Mouse (Mus musculus): Measurements from ENCODE around the gene Elp6. TPM values are rescaled to one million over a fixed set of nuclear protein-coding genes. Genes with fewer than 3 reads are reported as not detected.
A peak's percentile ranks its signal among the peaks of the same experiment; 100 is the strongest.

Gene Elp6
- 5.0 and 5.9 TPM in 2 replicates for total RNA-seq (2014; rRNA removed)
- polyA plus RNA-seq (2012; rRNA removed): 6.6 and 7.3 TPM in 2 replicates

DNA sequence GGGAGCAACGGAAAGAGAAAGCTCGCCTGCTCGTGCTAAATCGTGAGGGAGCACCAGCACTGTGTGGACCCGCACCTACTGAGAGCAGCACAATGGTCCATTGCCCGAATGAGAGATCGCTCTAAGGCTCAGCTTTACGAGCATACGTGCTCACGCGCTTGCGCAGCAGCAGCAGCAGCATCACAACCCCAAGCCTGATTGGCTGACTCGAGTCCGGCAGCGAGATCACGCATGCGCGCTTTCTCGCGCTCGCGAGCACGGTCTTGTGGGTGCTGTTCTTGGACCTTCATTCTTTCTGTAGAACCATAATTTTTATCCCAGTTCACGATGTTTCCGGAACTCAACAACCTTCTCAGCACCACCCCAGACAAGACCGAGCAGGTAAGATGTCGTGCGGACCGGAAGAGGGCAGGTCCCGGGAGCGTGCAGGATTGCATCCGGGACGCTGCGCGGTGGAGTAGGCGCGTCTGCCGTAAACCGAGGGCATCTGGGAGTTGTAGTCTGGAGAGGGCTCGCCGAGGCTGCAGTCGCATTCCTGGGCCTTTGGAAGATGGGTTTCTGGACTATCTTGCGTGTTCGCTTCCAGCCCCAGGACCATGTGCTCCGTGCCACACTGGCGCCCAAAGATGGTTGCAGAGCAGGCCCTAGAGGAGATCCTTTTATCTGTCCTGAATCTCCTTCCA is at the start of gene Elp6:
Elp6 (plus strand) TSS at position 205 of the 683 bp plus-strand sequence.
- Histone ChIP-seq H3K79me2 (ENCODE audit: control insufficient read depth, insufficient read depth, low read length) (no peaks in the 10 kb centered on the region), H3K36me3 (ENCODE audit: control insufficient read depth, insufficient read depth, low read length) (no peaks in the 10 kb centered on the region; the same call in 1 of the 2 replicates), H3K9ac (ENCODE audit: low read depth, low read length) (peak within 1 kb of the TSS; percentile 71), H3K4me1 (ENCODE audit: control insufficient read depth, insufficient read depth, low read length) (peaks cover 3% of the 10 kb centered on the region), H3K27me3 (ENCODE audit: control insufficient read depth, insufficient read depth, low read length) (no peaks in the 10 kb centered on the region), H3K4me3 (ENCODE audit: insufficient read depth, low read depth, low read length) (peak within 1 kb of the TSS; percentile 59), H3K27ac (replicated peaks; ENCODE audit: insufficient read depth, low read depth, low read length) (peak within 1 kb of the TSS; percentile 66)
- under 1% methylated on average over 46 of the region's 46 CpGs for WGBS
- peak; percentile 90 for DNase-seq (ENCODE audit: extremely low read depth, low read depth, low spot score)
- no peak for TF ChIP-seq CTCF (IDR thresholded peaks at IDR 0.05; ENCODE audit: low read depth, low read length)
- peak; percentile 93 for TF ChIP-seq POLR2A (IDR thresholded peaks at IDR 0.05; ENCODE audit: extremely low read depth, insufficient read depth, low read length)

DNA sequence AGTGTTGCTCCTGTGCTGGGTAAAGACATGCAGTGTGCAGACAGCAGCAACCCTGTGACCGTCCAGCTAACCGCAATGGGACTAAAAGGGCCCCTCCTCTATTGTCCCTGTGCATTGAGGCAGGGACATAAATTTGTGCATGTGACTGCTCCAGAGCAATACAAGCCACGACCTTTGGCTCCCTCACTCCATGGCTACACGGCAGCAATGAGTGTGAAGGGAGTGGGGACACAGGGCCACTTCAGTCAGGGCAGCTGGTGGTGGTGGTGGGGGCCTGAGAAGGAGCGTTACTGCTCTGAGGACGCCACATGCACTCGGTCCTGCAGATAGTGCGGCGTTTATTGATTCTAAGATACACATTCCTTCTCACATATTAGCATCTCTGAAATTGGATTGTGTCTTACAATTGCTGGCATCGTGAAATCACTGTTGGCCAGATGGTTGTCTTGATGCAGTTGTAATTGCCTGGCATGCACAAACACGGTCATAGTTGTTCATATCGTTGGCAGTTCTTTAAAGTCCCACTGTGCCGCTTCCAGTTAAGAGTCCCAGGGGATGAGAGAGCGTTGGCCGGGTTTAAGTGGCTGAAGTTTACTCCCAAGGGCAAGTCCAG is 49.5 kb upstream of the Elp6 start:
- Histone ChIP-seq H3K36me3 (ENCODE audit: control insufficient read depth, insufficient read depth, low read length) (no peaks in the 10 kb centered on the region), H3K79me2 (ENCODE audit: control insufficient read depth, insufficient read depth, low read length) (no peaks in the 10 kb centered on the region), H3K27ac (replicated peaks; ENCODE audit: insufficient read depth, low read depth, low read length) (no peak overlapping the region), H3K9ac (ENCODE audit: low read depth, low read length) (no peak overlapping the region), H3K4me1 (ENCODE audit: control insufficient read depth, insufficient read depth, low read length) (no peaks in the 10 kb centered on the region), H3K4me3 (ENCODE audit: insufficient read depth, low read depth, low read length) (no peak overlapping the region), H3K27me3 (ENCODE audit: control insufficient read depth, insufficient read depth, low read length) (no peaks in the 10 kb centered on the region)
- no peak for DNase-seq (ENCODE audit: extremely low read depth, low read depth, low spot score)
- 83% methylated on average over 15 of the region's 15 CpGs for WGBS
- TF ChIP-seq CTCF (IDR thresholded peaks at IDR 0.05; ENCODE audit: low read depth, low read length) (no peak), POLR2A (IDR thresholded peaks at IDR 0.05; ENCODE audit: extremely low read depth, insufficient read depth, low read length) (no peak)

DNA sequence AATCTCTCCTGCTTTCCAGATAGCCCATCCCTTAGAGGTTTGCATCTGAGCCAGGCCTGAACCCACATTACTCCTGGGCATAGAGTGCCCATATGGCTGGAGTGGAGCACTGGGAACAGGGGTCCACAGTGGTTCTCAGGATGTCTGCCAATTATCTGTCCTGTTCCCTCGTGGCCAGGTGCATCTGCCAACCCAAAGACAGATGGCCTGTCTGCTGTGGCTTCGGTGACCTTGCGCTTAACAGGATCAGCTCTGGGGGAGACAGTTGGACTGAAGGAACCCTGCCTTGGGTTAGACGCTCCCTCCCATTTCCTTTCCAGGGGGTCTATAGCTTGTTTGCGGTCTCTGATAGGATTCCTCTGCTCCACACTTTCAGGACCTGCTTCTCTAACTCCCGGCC is 46.3 kb upstream of the Elp6 start:
- no peaks in the 10 kb centered on the region for H3K27me3 ChIP-seq (ENCODE audit: control insufficient read depth, insufficient read depth, low read length)
- H3K27ac ChIP-seq (replicated peaks; ENCODE audit: insufficient read depth, low read depth, low read length): no peak overlapping the region
- H3K9ac ChIP-seq (ENCODE audit: low read depth, low read length): no peak overlapping the region
- no peaks in the 10 kb centered on the region for H3K79me2 ChIP-seq (ENCODE audit: control insufficient read depth, insufficient read depth, low read length)
- TF ChIP-seq POLR2A (IDR thresholded peaks at IDR 0.05; ENCODE audit: extremely low read depth, insufficient read depth, low read length): no peak
- TF ChIP-seq CTCF (IDR thresholded peaks at IDR 0.05; ENCODE audit: low read depth, low read length): no peak
- DNase-seq (ENCODE audit: extremely low read depth, low read depth, low spot score): no peak
- 87% methylated on average over 6 of the region's 6 CpGs for WGBS
- no peak overlapping the region for H3K4me3 ChIP-seq (ENCODE audit: insufficient read depth, low read depth, low read length)
- no peaks in the 10 kb centered on the region for H3K36me3 ChIP-seq (ENCODE audit: control insufficient read depth, insufficient read depth, low read length)
- H3K4me1 ChIP-seq (ENCODE audit: control insufficient read depth, insufficient read depth, low read length): peaks cover 4% of the 10 kb centered on the region

DNA sequence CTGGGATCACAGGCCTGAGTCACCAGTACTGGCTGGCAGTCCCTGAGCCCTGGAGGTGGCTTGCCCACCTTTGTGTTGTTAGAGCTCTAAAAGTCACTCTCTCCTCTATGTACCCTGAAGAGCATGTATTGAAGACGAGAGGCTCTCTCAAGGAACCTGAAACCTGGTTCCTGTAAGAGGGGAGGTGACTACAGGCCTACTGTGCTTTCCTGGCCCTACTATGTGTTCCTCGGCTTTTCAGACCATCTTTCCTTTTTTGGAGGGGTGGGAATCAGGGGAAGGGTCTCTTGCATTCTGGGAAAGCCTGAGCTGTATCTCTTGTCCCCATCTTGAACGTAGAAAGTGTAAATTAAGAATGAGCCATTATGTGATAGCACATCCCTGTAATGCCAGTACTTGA is 45.9 kb upstream of the Elp6 start:
- no peak for TF ChIP-seq POLR2A (IDR thresholded peaks at IDR 0.05; ENCODE audit: extremely low read depth, insufficient read depth, low read length)
- no peak for TF ChIP-seq CTCF (IDR thresholded peaks at IDR 0.05; ENCODE audit: low read depth, low read length)
- no peak overlapping the region for H3K27ac ChIP-seq (replicated peaks; ENCODE audit: insufficient read depth, low read depth, low read length)
- H3K36me3 ChIP-seq (ENCODE audit: control insufficient read depth, insufficient read depth, low read length): no peaks in the 10 kb centered on the region
- peaks cover 4% of the 10 kb centered on the region for H3K4me1 ChIP-seq (ENCODE audit: control insufficient read depth, insufficient read depth, low read length)
- H3K4me3 ChIP-seq (ENCODE audit: insufficient read depth, low read depth, low read length): no peak overlapping the region
- no peaks in the 10 kb centered on the region for H3K27me3 ChIP-seq (ENCODE audit: control insufficient read depth, insufficient read depth, low read length)
- no peak overlapping the region for H3K9ac ChIP-seq (ENCODE audit: low read depth, low read length)
- H3K79me2 ChIP-seq (ENCODE audit: control insufficient read depth, insufficient read depth, low read length): no peaks in the 10 kb centered on the region
- DNase-seq (ENCODE audit: extremely low read depth, low read depth, low spot score): no peak
- WGBS: 90% methylated on average over 3 of the region's 3 CpGs

DNA sequence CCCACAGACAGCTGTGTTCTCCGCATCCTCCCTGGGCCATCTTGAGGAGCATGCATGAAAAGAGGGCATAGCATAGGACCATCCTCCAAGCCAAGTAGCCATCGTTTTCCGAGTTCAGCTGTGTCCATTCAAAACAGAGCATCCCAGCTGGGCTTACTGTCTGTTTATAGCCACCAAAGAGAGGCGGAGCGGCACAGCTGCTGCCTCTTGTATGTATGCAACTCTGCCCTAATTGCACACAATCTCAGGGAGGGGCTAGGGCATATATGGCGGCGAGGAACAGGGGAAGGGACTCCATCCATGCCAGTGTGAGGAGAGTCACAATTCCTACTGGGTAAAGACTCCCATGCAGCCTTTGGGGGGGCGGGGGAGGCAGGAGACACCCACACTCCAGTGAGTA is 41.8 kb upstream of the Elp6 start:
- WGBS: 92% methylated on average over 8 of the region's 8 CpGs
- no peak for TF ChIP-seq POLR2A (IDR thresholded peaks at IDR 0.05; ENCODE audit: extremely low read depth, insufficient read depth, low read length)
- no peak for TF ChIP-seq CTCF (IDR thresholded peaks at IDR 0.05; ENCODE audit: low read depth, low read length)
- H3K4me3 ChIP-seq (ENCODE audit: insufficient read depth, low read depth, low read length): no peak overlapping the region
- H3K36me3 ChIP-seq (ENCODE audit: control insufficient read depth, insufficient read depth, low read length): no peaks in the 10 kb centered on the region
- H3K79me2 ChIP-seq (ENCODE audit: control insufficient read depth, insufficient read depth, low read length): no peaks in the 10 kb centered on the region
- H3K27ac ChIP-seq (replicated peaks; ENCODE audit: insufficient read depth, low read depth, low read length): no peak overlapping the region
- peaks cover 6% of the 10 kb centered on the region for H3K4me1 ChIP-seq (ENCODE audit: control insufficient read depth, insufficient read depth, low read length)
- no peaks in the 10 kb centered on the region for H3K27me3 ChIP-seq (ENCODE audit: control insufficient read depth, insufficient read depth, low read length)
- no peak overlapping the region for H3K9ac ChIP-seq (ENCODE audit: low read depth, low read length)
- DNase-seq (ENCODE audit: extremely low read depth, low read depth, low spot score): no peak

DNA sequence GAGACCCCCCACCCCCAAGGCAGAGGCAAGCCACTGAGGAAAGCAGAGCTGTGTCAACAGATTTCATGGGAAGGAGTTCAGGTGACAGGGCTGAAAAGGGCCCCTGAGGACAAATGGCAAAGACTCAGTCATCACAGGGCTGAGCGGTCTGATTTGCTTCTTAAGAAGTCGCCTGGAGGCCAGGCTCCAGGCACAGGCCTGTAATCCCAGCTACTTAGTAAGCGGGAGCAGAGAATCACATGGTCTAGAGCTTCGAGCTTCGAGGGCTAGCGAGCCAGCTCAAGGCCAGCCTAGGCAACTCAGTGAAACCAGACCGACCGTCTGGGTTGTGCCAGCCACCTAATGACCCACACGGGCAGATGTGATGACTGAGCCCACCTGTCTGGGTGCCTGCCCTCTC is 40.0 kb upstream of the Elp6 start:
- no peak overlapping the region for H3K27ac ChIP-seq (replicated peaks; ENCODE audit: insufficient read depth, low read depth, low read length)
- H3K4me1 ChIP-seq (ENCODE audit: control insufficient read depth, insufficient read depth, low read length): peaks cover 6% of the 10 kb centered on the region
- H3K79me2 ChIP-seq (ENCODE audit: control insufficient read depth, insufficient read depth, low read length): no peaks in the 10 kb centered on the region
- no peak overlapping the region for H3K4me3 ChIP-seq (ENCODE audit: insufficient read depth, low read depth, low read length)
- no peaks in the 10 kb centered on the region for H3K27me3 ChIP-seq (ENCODE audit: control insufficient read depth, insufficient read depth, low read length)
- H3K36me3 ChIP-seq (ENCODE audit: control insufficient read depth, insufficient read depth, low read length): no peaks in the 10 kb centered on the region
- TF ChIP-seq POLR2A (IDR thresholded peaks at IDR 0.05; ENCODE audit: extremely low read depth, insufficient read depth, low read length) (no peak), CTCF (IDR thresholded peaks at IDR 0.05; ENCODE audit: low read depth, low read length) (no peak)
- H3K9ac ChIP-seq (ENCODE audit: low read depth, low read length): no peak overlapping the region
- 86% methylated on average over 9 of the region's 9 CpGs for WGBS
- no peak for DNase-seq (ENCODE audit: extremely low read depth, low read depth, low spot score)
